Mouse (Mus musculus): Measurements from ENCODE around the gene Tnr.
A peak's percentile ranks its signal among the peaks of the same experiment; 100 is the strongest.

Tnr gene

GRCm38 (mm10) chr1:159619205-159619604, 95.6 kb downstream of the Tnr start:
- no peak for DNase-seq (ENCODE audit: extremely low read depth, insufficient read length, low spot score)

GRCm38 (mm10) chr1:159621321-159621720, 97.8 kb downstream of the Tnr start:
- DNase-seq (ENCODE audit: extremely low read depth, insufficient read length, low spot score), result no peak

DNA sequence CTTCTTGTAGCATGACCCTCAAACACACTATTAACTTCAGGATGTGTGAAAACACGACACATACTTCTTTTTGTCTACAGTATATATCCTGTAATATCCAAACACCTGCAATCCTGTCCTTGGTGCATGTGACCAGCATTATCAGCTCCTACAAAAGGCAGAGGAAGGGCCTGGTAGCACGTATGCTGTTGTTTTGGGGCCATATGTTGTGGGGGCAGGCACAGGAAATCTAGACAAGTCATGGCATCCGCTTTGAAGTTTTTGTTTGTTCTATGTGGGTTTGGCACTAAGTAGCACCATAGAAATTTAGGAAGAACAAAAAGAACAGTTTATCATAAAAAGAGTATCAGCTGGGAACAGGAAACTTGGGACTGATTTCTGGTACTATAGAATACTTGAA, 105.5 kb downstream of the Tnr start:
- DNase-seq (ENCODE audit: extremely low read depth, insufficient read length, low spot score), result no peak

GRCm38 (mm10) chr1:159629822-159630589, 106.4 kb downstream of the Tnr start:
- no peak for DNase-seq (ENCODE audit: extremely low read depth, insufficient read length, low spot score)

GRCm38 (mm10) chr1:159632558-159632957, 109.0 kb downstream of the Tnr start:
- DNase-seq (ENCODE audit: extremely low read depth, insufficient read length, low spot score), result no peak

DNA sequence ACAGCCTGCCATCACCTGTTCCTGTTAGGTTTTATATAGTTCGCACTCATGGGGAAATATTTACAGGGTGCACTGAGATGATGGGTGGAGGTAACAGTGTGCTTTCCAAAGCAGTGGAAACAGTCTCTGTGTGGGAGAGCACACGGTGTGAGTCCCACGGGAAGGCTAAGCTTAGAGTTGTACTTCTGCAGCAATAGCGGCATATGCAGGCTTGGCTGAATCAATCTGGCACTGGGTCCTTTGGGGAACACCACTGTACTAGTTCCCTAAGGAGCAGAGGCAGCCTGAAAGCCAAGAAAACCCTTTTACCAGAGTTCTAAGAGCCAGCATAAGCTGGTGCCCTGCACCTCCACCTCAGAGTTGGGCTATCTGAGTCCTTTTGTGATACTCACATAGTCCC, 115.8 kb downstream of the Tnr start:
- no peak for DNase-seq (ENCODE audit: extremely low read depth, insufficient read length, low spot score)

GRCm38 (mm10) chr1:159645719-159646118, 122.2 kb downstream of the Tnr start:
- DNase-seq (ENCODE audit: extremely low read depth, insufficient read length, low spot score), result no peak

DNA sequence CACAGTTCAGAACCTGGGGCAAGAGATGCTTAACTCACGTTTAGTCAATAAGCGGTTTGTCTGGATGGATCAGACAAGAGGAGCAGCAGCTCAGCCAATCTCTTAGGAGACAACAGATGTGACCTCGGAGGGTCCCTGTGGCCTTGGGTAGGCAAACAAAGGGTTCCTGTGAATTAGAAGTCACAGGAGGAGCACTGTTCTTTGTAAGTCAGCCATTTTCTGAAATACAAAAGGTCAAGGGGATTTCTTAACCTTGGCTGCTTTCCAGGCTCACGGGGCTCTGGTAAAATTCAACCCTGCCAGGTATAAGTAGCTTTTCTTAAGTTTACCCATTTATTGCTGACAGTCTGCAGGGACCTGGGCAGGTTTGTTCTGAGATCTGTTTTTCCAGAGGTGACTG, 126.9 kb downstream of the Tnr start:
- DNase-seq (ENCODE audit: extremely low read depth, insufficient read length, low spot score), result no peak

GRCm38 (mm10) chr1:159655241-159655640, 131.7 kb downstream of the Tnr start:
- DNase-seq (ENCODE audit: extremely low read depth, insufficient read length, low spot score), result no peak

DNA sequence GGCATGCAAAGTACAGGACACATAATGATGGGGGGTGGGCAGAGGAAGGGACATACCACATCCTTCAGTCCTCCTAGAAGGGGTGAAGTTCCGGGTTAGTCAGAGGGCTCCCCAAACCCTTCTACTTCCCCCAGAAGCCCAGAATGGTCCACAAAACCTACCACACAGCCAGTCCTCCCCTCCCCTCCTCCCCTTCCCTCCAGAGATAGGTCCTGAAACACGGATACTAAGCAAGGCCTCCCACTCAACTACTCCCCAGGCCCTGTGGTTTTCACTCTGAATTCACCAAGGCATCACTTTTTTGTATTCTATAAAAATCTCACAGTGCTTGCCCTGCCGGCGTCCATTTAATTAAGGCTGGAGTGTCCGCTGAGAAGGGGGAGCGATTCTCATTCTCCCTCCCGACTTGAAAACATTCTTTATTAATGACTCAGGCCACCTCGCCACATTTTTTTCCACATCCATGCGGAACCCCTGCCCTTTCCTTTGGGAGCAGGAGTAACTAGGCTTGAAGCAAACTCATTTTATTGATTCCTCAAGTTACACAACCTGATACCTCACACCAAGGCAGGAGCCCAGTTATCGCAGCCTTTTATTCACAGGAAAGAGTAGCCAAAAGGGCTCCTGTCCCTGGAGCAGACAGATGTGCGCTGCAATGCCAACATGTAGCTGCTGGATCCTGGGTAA, 134.4 kb downstream of the Tnr start:
- DNase-seq (ENCODE audit: extremely low read depth, insufficient read length, low spot score), result peak; percentile 40

DNA sequence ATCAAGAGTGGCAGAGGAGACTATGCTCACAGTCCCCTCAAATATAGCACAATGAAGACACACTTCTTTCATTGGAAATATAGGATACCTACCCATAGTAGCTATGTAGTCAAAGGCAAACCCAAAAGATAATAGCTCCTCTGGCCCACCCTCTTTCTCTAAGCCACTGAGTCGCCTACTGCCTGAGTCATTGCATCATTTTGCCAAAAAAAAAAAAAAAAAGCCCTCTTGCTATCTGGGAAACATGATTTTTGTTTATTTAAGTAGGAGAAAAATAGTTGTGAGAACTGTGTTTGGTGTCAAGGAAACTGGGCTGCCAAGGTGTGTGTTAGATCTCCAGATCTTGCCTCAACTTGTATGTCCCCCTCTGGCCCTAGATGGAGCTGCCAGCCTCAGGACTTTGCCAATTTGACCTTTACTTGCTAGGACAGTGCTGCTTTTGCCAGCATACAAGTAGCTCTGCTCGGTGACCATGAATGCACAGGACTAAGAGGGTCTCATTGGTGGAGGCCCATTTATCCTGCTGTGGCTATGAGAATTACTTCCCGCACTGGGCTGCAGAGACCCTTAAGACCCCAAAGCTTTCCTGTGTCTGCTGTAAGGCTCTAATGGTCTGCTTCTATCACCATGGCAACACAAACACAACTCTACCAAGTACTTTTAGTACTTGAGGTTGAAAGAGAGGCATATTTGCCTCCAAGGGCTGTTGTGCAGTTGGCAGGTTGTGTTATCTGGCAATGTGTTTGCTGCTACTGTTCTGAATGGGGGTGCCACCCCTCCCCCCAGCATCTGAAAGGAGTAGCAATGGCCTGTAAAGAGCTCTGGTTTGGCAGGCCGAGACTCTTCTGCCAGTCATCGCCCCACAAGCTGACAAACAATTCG, 137.3 kb downstream of the Tnr start:
- peak; percentile 15 for DNase-seq (ENCODE audit: extremely low read depth, insufficient read length, low spot score)

GRCm38 (mm10) chr1:159664496-159664895, 140.9 kb downstream of the Tnr start:
- no peak for DNase-seq (ENCODE audit: extremely low read depth, insufficient read length, low spot score)

DNA sequence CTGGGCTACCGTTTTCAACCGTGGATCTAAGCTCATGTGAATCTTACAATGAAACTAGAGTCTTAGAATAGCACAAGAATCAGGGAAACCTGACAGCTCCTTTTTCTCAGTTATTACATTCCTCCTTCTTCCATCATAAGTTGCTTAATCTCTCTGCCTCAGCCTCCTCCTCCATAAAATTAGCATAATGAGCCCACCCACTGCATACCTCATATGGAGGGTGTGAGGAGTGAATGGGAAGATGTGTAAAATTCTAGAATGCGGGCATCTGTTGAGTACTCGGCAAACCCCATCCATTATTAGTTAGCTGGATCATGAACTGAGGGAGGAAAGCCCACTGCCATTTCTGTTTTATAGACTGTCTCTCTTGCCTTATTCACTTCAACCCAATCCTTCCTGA, 141.4 kb downstream of the Tnr start:
- DNase-seq (ENCODE audit: extremely low read depth, insufficient read length, low spot score), result no peak

- DNase-seq (ENCODE audit: extremely low read depth, insufficient read length, low spot score), result no peak
Measured at GRCm38 (mm10) chr1:159670629-159671150, 147.1 kb downstream of the Tnr start.

GRCm38 (mm10) chr1:159671181-159671580, 147.6 kb downstream of the Tnr start:
- no peak for DNase-seq (ENCODE audit: extremely low read depth, insufficient read length, low spot score)

DNA sequence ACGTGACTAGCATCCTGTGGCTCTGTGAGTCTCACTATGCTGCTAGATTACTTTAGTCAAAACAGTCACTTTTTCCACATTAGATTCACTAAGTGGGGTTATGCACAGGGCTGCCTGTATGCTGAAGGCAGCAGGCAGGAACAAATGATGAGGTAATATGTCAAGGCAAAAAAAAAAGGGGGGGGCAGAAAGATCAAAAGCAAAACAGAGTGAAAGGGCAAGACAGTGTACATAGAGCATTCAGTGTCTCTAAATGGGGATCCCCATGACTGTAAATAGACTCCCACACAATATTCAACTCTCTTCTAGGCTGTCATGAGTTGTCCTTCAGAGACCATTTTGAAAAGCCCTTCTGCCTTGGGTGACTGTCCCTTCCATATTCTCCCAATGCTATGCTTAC, 150.7 kb downstream of the Tnr start:
- DNase-seq (ENCODE audit: extremely low read depth, insufficient read length, low spot score), result no peak

- no peak for DNase-seq (ENCODE audit: extremely low read depth, insufficient read length, low spot score)
Measured at GRCm38 (mm10) chr1:159675472-159675871, 151.9 kb downstream of the Tnr start.

DNA sequence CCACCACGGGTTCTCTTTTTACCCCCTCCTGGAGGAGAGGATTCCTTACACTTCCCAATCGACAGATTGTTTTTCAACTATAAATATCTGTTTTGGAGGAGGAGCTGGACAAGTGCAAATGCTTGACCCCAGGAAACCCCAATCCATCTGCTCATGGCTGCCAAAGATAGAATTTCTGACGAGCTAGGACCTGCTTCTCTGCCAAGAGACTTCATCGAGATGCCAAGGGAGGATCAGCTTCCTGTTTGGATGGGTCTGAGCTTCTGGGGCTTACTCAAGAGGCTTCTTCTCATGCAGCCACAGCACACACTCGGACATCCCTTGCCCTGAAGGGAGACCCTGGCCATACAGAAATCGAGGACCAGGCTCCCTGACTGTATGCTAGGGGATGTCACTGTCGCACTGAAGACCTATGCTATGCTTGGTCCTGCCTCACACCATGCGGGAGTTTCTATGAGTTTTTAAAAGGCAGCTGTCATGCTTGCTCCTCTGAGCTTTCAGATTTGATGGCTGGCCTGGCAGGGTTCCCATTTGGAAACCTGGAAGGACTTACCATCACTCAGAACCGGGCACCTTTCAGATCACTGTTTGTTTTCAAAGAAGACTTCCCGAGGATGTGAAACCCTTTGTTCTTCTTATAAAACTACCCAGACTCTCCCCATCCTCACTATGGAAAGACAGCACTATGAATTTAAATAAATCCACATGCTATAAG, 154.8 kb downstream of the Tnr start:
- no peak for DNase-seq (ENCODE audit: extremely low read depth, insufficient read length, low spot score)

- no peak for DNase-seq (ENCODE audit: extremely low read depth, insufficient read length, low spot score)
Measured at GRCm38 (mm10) chr1:159681252-159681651, 157.7 kb downstream of the Tnr start.

DNA sequence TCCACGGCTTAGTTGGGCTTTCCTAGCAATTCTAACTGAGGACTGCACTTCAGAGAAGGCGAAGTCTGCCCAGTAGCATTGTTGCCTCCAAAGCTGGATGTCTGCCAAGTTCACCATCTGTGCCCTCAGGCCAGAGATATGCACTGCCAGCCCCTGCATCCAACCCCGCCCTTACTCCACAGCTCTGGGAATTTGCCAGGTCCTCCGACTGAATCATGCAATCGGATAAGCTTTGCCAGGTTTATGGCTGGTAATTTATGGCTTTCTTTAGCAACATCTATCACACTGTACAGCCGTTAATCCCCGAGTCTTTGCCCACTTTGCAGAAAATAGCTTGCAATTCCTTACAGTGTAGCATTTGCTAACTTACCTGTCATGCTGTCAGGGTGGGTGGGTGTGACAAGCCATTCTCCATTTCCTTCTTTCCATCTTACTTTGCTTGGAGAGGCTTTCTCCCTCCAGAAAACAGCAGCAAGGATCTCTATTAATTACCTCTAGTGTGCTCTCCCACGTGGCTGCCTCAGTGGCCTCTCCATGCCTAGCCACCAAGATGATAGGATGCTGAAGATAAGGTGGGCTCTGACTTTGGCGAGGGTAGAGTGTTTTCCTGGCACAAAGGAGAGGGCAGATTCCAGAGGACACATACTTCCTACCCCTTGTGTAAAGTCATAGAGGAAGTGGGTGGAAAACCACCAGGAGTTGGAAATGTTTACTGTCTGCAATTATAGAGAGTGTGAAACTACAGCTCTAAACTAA, 163.1 kb downstream of the Tnr start:
- DNase-seq (ENCODE audit: extremely low read depth, insufficient read length, low spot score), result peak; percentile 80

Measured in 3134 (cell line).